Mouse (Mus musculus): ENCODE results near the gene Dqx1. TPM values are rescaled to one million over a fixed set of nuclear protein-coding genes. Genes with fewer than 3 reads are reported as not detected.

The Dqx1 gene
- total RNA-seq, 1 experiment, result 3.7 TPM

GRCm38 (mm10) chr6:83019044-83019443, 38.6 kb upstream of the Dqx1 start:
- no peak overlapping the region for H3K4me3 ChIP-seq (ENCODE audit: insufficient read depth in 1 of 2, low read depth in 1 of 2, low read length in 2 of 2, poor library complexity in 1 of 2, severe bottlenecking in 1 of 2)
- no peak for DNase-seq (ENCODE audit: low read depth, low spot score)
- TF ChIP-seq CHD2 (IDR thresholded peaks at IDR 0.05; ENCODE audit: low read depth, low read length) (no peak), HCFC1 (IDR thresholded peaks at IDR 0.05; ENCODE audit: borderline replicate concordance, insufficient read depth, low read length) (no peak), MAFK (IDR thresholded peaks at IDR 0.05; ENCODE audit: insufficient read depth, low read depth, low read length) (no peak), ZC3H11A (IDR thresholded peaks at IDR 0.05; ENCODE audit: borderline replicate concordance, low read depth, low read length) (no peak), ZNF384 (IDR thresholded peaks at IDR 0.05; ENCODE audit: low read depth, low read length) (no peak)
- H3K9me3 ChIP-seq (ENCODE audit: control insufficient read depth, insufficient read depth, low read depth, low read length), result no peaks in the 10 kb centered on the region
- H3K27ac ChIP-seq (ENCODE audit: insufficient read depth, low read depth, low read length, poor library complexity, severe bottlenecking), result no peak overlapping the region
- no peaks in the 10 kb centered on the region for H3K4me1 ChIP-seq (ENCODE audit: control insufficient read depth in 2 of 2, insufficient read depth in 2 of 2, low read length in 2 of 2, poor library complexity in 1 of 2)
- no peak overlapping the region for H3K9ac ChIP-seq (ENCODE audit: insufficient read depth, low read depth, low read length, poor library complexity, severe bottlenecking)
- H3K36me3 ChIP-seq (ENCODE audit: control insufficient read depth, insufficient read depth, low read length, poor library complexity, severe bottlenecking), result no peaks in the 10 kb centered on the region
- in situ Hi-C loops (cut with MboI; ENCODE audit: low sequenced_read_pairs in 2 of 2, unreplicated experiment in 2 of 2), result no loop called here

GRCm38 (mm10) chr6:83020121-83020520, 37.5 kb upstream of the Dqx1 start:
- Histone ChIP-seq H3K27ac (ENCODE audit: insufficient read depth, low read depth, low read length, poor library complexity, severe bottlenecking) (no peak overlapping the region), H3K9me3 (ENCODE audit: control insufficient read depth, insufficient read depth, low read depth, low read length) (no peaks in the 10 kb centered on the region), H3K4me3 (ENCODE audit: insufficient read depth in 1 of 2, low read depth in 1 of 2, low read length in 2 of 2, poor library complexity in 1 of 2, severe bottlenecking in 1 of 2) (no peak overlapping the region), H3K36me3 (ENCODE audit: control insufficient read depth, insufficient read depth, low read length, poor library complexity, severe bottlenecking) (no peaks in the 10 kb centered on the region), H3K9ac (ENCODE audit: insufficient read depth, low read depth, low read length, poor library complexity, severe bottlenecking) (no peak overlapping the region), H3K4me1 (ENCODE audit: control insufficient read depth in 2 of 2, insufficient read depth in 2 of 2, low read length in 2 of 2, poor library complexity in 1 of 2) (no peaks in the 10 kb centered on the region)
- in situ Hi-C loops (cut with MboI; ENCODE audit: low sequenced_read_pairs in 2 of 2, unreplicated experiment in 2 of 2), result no loop called here
- DNase-seq (ENCODE audit: low read depth, low spot score), result no peak
- TF ChIP-seq ZNF384 (IDR thresholded peaks at IDR 0.05; ENCODE audit: low read depth, low read length) (no peak), ZC3H11A (IDR thresholded peaks at IDR 0.05; ENCODE audit: borderline replicate concordance, low read depth, low read length) (no peak), HCFC1 (IDR thresholded peaks at IDR 0.05; ENCODE audit: borderline replicate concordance, insufficient read depth, low read length) (no peak), CHD2 (IDR thresholded peaks at IDR 0.05; ENCODE audit: low read depth, low read length) (no peak), MAFK (IDR thresholded peaks at IDR 0.05; ENCODE audit: insufficient read depth, low read depth, low read length) (no peak)

- Histone ChIP-seq H3K27ac (ENCODE audit: insufficient read depth, low read depth, low read length, poor library complexity, severe bottlenecking) (no peak overlapping the region), H3K9ac (ENCODE audit: insufficient read depth, low read depth, low read length, poor library complexity, severe bottlenecking) (no peak overlapping the region), H3K4me3 (ENCODE audit: insufficient read depth in 1 of 2, low read depth in 1 of 2, low read length in 2 of 2, poor library complexity in 1 of 2, severe bottlenecking in 1 of 2) (no peak overlapping the region), H3K9me3 (ENCODE audit: control insufficient read depth, insufficient read depth, low read depth, low read length) (no peaks in the 10 kb centered on the region), H3K4me1 (ENCODE audit: control insufficient read depth in 2 of 2, insufficient read depth in 2 of 2, low read length in 2 of 2, poor library complexity in 1 of 2) (no peaks in the 10 kb centered on the region), H3K36me3 (ENCODE audit: control insufficient read depth, insufficient read depth, low read length, poor library complexity, severe bottlenecking) (no peaks in the 10 kb centered on the region)
- no peak for TF ChIP-seq HCFC1 (IDR thresholded peaks at IDR 0.05; ENCODE audit: borderline replicate concordance, insufficient read depth, low read length)
- no peak for TF ChIP-seq CHD2 (IDR thresholded peaks at IDR 0.05; ENCODE audit: low read depth, low read length)
- no peak for TF ChIP-seq ZC3H11A (IDR thresholded peaks at IDR 0.05; ENCODE audit: borderline replicate concordance, low read depth, low read length)
- no peak for TF ChIP-seq ZNF384 (IDR thresholded peaks at IDR 0.05; ENCODE audit: low read depth, low read length)
- TF ChIP-seq MAFK (IDR thresholded peaks at IDR 0.05; ENCODE audit: insufficient read depth, low read depth, low read length), result no peak
- no peak for DNase-seq (ENCODE audit: low read depth, low spot score)
- in situ Hi-C loops (cut with MboI; ENCODE audit: low sequenced_read_pairs in 2 of 2, unreplicated experiment in 2 of 2), result no loop called here
Measured at GRCm38 (mm10) chr6:83020836-83021593, 36.6 kb upstream of the Dqx1 start.

GRCm38 (mm10) chr6:83023008-83023407, 34.6 kb upstream of the Dqx1 start:
- Histone ChIP-seq H3K4me1 (ENCODE audit: control insufficient read depth in 2 of 2, insufficient read depth in 2 of 2, low read length in 2 of 2, poor library complexity in 1 of 2) (no peaks in the 10 kb centered on the region), H3K4me3 (ENCODE audit: insufficient read depth in 1 of 2, low read depth in 1 of 2, low read length in 2 of 2, poor library complexity in 1 of 2, severe bottlenecking in 1 of 2) (no peak overlapping the region), H3K36me3 (ENCODE audit: control insufficient read depth, insufficient read depth, low read length, poor library complexity, severe bottlenecking) (no peaks in the 10 kb centered on the region), H3K27ac (ENCODE audit: insufficient read depth, low read depth, low read length, poor library complexity, severe bottlenecking) (no peak overlapping the region), H3K9ac (ENCODE audit: insufficient read depth, low read depth, low read length, poor library complexity, severe bottlenecking) (no peak overlapping the region), H3K9me3 (ENCODE audit: control insufficient read depth, insufficient read depth, low read depth, low read length) (no peaks in the 10 kb centered on the region)
- no peak for DNase-seq (ENCODE audit: low read depth, low spot score)
- in situ Hi-C loops (cut with MboI; ENCODE audit: low sequenced_read_pairs in 2 of 2, unreplicated experiment in 2 of 2), result no loop called here
- TF ChIP-seq MAFK (IDR thresholded peaks at IDR 0.05; ENCODE audit: insufficient read depth, low read depth, low read length) (no peak), ZC3H11A (IDR thresholded peaks at IDR 0.05; ENCODE audit: borderline replicate concordance, low read depth, low read length) (no peak), ZNF384 (IDR thresholded peaks at IDR 0.05; ENCODE audit: low read depth, low read length) (no peak), HCFC1 (IDR thresholded peaks at IDR 0.05; ENCODE audit: borderline replicate concordance, insufficient read depth, low read length) (no peak), CHD2 (IDR thresholded peaks at IDR 0.05; ENCODE audit: low read depth, low read length) (no peak)

Measured in ES-E14 (cell line).